Mouse (Mus musculus) liver (tissue): ENCODE results near the gene Snx7.

Experiments used
- DNase-seq: peaks from one replicate; pipeline ENCODE4 v3.0.0-alpha.2; 2020; ENCODE audit warnings: mixed read lengths

Gene Snx7

DNA sequence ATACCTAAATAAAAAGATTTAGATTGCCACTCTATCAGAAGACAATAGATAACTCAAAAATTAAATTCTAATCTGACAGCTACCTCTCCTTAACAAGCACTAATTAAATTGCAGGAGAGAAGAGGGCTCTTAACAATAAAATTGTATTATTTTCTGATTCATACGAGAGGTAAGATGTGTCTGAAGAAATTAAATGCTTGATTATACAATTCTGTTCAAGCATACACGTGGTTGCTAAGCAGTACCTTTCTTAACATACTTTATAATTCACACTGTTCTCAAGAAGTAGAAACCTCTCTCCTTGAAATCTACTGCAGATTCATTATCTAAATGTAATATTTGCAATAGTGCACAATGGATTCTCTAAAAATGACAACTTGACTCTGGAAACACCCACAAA is 54.5 kb downstream of the Snx7 start:
- DNase-seq = no peak

GRCm38 (mm10) chr3:117812135-117812534 is 56.6 kb downstream of the Snx7 start:
- DNase-seq = no peak

DNA sequence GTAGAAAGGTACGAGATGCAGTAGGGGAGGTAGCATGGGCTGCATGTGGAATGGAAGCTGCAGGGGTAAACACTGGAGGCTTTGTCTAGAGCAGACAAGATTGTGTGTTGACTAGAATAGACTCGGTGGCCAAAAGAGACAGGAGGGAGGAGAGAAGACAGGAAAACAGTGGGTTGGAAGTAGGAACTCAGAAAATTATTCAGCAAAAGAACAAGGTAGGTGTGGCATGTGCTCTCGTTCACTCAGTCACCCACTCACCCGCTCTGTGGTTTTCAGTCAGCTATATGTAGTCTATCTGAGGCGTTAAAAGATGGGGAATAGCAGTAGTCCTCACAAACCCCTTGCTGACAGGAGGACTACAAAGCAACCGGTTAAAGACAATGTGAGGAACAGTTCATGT is 63.0 kb downstream of the Snx7 start:
- no peak for DNase-seq

DNA sequence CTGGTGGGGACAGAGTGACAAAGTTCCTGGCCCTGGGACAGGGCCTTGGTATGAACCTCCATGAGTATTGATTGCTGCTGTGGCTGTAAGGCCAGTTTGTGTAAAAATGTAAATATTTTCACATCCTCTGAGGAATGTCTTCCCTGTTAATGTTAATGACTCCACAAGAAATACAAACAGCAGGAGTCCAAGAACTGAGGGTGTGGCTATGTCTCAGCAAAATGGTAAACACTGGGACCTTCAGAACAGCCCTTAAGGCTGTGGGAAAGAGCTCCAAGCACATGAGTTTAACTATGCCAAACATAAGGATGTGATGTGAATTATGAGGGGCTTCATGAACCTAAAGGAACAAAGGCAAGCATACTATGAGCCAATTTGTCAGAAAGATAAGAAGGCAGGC is 74.2 kb downstream of the Snx7 start:
- DNase-seq = no peak

GRCm38 (mm10) chr3:117791951-117792350 is 76.8 kb downstream of the Snx7 start:
- no peak for DNase-seq

- DNase-seq = no peak
Measured at GRCm38 (mm10) chr3:117791273-117791672, 77.5 kb downstream of the Snx7 start.

GRCm38 (mm10) chr3:117788800-117789693 is 79.7 kb downstream of the Snx7 start:
- DNase-seq = no peak

DNA sequence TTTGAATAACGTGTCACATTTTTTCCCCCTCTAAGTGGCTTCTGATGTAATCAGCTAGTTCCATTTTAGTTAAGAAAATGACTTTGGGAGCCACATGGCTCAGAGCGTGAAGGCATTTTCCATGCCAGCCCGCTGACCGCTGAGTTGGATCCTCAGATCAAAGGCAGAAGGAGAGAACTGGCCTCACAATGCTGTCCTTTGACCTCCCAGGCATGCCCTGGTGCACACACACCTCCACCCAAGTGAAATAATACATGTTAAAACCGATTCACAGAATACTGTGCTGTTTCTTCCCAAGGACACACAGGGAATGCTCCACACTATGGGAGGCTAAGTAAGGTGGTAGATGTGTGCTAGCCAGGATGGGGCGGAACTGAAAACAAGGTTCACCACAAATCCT is 81.5 kb downstream of the Snx7 start:
- DNase-seq = no peak

DNA sequence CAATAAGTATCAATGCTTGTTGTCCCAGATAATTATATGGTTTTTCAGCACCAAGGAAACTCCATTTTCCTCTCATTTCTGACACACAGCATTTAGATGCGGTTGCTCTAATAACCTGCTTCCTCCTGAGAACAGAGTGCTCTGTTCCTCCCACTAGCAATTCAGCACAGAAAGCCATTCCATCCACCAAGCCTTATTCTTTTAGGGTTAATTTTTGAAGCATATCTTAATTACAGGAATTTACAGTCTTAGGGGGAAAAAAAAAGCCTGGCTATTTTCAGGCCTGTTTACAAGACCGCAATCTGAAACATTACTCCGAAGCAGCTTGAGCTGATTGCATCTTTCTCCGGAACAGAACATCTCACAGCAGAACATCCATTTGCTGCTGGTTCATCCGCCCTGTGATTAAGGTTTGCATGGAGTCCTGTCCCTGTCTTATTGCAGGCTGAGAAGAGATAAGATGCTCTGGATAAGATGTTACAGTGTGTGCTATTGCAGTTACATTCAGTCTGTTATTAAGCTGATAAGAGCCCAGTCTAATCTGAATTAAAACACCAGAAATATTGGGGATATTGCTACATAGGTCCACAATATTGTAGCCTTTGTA is 116.5 kb downstream of the Snx7 start:
- no peak for DNase-seq

DNA sequence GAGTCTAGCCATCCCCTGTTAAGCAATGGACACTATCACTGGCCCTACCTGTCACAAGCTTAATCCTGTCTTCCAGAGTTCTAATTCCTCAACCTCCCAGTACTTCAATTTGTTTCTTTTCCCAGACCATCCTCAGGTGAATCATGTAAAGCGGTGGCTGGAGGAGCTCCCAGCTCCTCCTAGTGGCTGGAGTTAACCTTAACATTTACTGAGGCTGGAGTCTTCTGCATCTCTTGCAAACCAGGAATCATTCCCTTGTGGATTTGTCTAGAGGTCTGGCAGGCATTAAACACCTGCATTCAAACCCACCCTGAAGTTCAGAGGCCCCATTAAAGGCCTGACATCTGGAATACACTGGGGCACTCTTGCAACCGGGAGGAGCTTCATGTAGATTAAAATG is 117.1 kb downstream of the Snx7 start:
- DNase-seq = no peak

DNA sequence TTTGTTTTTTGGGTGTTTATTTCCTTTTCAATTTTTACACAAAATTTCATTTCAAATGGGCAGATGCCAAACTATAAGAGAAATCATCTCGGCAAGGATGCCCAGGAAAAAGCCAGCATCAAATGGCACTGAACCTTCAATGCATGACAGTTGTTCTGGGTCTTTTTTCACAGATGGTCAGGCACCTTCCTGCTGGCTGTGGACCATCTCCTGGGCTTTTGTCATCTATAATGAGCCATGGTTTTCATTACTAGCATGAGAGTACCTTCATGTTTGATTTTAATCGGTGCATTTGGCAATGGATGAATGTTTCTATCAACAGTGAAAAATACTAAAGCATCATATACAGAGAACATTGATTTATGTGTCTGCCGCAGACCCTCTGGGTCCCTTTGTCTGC is 119.5 kb downstream of the Snx7 start:
- no peak for DNase-seq

DNA sequence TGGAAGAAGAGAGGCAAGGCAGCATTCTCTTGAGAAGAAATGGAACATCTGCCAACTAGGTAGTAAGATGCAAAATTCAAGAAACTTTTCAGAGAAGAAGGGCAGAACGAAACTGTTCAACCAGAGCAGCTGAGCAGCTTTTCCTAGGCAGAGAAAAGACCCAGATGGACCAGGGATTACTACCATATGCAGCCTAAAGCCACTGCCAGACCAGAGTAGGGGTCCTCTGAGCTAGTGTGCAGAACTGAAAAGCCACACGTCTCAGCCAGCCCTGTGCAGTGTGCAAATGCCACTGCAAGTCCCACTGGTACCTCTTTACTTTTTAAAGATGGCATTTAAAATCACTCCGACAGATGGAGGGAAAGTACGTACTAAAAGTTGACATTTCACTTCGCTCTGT is 129.0 kb downstream of the Snx7 start:
- DNase-seq = no peak

- no peak for DNase-seq
Measured at GRCm38 (mm10) chr3:117732661-117733060, 136.1 kb downstream of the Snx7 start.
